Mouse (Mus musculus) urinary bladder, postnatal 36 days (tissue): Measurements from ENCODE around the gene Nell2.

Experiments
- DNase-seq, 2 experiments: peaks; one replicate each; pipeline ENCODE4 v3.0.0; 2022; ENCODE audit warnings: low spot score in 2 of 2, mixed read lengths in 1 of 2

Gene Nell2

DNA sequence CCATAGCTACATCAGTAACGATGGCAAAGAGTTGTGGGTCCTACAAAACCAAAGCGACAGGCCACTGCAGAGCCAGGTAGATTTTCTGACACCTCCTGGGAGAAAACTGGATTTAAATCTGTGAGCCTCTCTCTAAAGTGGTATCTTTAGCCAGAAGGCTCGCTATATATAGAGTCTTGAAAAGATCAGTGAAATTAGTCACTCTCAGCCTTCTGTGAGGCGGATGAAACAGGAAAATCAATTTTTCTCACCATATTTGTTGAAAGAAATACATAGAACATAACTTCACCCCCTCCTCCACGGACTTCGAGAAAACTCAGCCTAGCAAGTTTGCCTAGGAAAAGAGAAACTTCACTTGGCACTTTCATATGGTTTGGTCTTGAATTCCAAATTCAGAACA lies 54.4 kb downstream of the Nell2 start:
- no peak for DNase-seq

GRCm38 (mm10) chr15:95467195-95467594 lies 61.2 kb downstream of the Nell2 start:
- DNase-seq: no peak

DNA sequence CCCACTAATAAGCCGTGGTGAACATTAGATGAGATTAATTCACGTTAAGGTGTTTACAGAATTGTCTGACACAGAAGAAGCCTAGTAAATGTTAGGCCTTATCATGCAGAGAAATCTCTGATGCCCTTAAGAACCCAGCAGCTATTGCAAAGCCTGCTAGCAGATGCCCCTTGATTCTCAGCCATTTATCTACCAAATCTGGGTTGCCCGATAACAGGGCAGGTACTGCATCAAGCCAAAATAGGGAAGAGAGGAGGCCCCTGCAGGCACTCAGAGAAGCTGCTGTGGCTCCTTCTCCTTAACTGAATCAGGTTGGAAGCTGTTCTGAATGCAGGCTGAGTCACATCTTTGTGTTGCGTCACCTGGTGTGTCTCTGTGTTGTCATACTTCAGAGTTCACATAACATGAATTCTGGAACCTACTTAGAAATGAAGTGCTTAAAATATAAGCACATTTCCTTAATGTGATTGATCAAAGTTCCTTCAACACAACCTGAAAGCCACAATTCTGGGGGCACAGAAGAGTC lies 68.3 kb downstream of the Nell2 start:
- DNase-seq: no peak

DNA sequence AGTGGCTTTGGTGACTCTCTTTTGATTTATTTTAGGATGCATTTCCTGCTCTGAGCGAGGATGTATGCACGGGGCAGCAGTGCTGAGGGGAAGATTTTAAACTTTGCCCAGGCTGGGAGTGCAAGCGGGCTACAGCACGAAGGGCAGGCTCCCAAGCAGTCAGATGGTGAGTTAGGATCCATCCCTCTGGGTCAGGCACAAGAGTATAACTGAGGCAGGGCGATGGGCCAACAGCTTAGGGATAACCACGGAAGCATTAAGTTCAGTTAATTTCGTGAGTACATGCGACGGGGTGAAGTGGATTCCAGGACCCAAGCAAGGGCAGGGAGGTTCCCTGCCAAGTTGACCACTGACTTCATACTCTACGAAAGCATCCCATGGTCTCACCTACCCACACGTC lies 83.8 kb downstream of the Nell2 start:
- no peak for DNase-seq

DNA sequence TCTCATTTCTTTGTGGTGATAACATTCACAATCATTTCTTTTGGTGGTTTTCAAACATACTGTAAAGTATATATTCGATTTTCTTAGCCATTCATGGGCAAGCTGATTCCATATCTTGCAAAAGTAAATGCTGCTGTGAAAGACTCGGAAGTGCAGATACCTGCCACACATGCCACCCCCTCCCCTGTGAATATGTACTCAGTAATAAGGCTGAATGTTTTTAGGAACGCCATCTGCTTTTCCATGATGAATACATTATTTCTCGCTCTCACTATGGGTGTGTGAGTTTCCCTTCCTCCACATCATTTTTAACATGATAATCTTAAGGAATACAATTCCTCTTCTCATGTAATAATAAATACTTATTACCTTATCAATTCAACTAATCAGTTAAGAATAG lies 90.6 kb downstream of the Nell2 start:
- DNase-seq: no peak

DNA sequence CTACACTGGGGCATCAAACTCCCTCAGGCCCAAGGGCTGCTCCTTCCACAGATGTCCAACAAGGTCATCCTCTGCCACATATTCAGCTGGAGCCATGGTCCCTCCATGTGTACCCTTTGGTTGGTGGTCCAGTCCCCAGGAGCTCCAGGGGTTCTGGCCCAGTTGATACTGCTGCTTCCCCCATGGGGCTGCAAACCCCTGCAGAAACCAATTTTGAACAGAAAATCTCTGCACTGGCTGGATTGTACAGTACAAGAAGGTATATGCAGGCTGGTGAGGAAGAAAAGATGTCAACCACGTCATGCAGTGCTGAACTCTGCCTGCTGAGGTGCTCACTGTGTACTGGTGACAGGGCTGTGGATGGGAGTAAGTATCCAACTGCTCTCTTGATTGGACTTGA lies 92.1 kb downstream of the Nell2 start:
- DNase-seq: no peak

- DNase-seq: no peak
These were observed 97.1 kb downstream of the Nell2 start for GRCm38 (mm10) chr15:95431156-95431799.

DNA sequence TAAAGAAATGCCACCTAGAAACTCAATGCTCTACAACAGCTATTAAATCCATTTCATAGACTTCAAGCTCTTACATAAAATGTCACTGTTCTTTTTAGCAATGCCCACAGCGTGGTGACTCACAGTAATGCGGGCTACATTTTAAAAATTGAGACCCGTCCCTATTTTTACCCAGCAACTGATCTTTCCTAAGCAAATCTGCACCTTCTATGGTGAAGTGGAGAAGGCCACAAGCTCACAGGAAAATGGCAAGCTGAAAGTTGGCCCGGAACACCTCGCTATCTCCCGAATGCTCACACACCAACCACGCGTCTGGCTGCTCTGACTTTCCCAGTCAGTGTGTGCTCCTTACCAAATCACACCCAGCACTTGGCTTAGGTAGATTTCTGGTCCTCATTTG lies 98.4 kb downstream of the Nell2 start:
- DNase-seq: no peak

- DNase-seq: no peak
These were observed 100.2 kb downstream of the Nell2 start for GRCm38 (mm10) chr15:95428003-95428663.

- DNase-seq: no peak
These were observed 103.3 kb downstream of the Nell2 start for GRCm38 (mm10) chr15:95425085-95425484.

GRCm38 (mm10) chr15:95422226-95422950 lies 106.0 kb downstream of the Nell2 start:
- DNase-seq: no peak

GRCm38 (mm10) chr15:95418641-95419040 lies 109.7 kb downstream of the Nell2 start:
- DNase-seq: no peak

DNA sequence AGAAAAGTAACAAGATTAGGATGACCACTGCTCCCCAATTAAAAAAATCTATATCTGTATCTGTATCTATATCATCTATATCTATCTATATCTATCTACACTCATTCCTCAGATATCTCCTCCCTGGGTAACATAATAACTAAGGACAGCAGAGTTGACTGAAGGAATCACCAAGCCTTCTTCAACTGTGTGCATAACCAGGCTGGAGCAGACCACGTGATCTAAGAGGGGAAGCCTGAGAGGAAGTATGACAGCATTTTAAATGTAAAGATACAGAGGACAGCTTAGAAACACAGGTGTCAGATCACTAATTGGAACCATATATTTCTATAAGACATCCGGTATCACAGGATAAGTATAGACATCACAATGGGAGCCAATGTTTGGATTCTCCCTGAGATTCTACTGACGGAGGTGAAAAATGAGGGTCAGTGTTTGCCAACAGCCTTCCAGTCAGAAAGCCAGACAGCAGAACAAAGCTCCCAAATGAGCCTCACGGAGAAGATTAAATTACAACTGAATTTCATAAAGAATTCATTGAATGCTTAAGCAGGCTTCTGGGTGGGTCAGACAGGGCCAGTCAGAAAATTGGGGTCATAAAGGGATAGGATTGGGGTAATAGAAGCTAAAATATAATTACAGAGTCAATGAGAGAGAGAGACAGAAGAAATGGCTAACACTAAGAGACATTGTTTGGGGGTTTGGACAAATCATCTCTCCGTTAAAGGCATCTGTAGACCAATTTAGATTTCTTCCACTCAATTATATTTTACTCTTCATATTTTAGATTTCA lies 116.2 kb downstream of the Nell2 start:
- no peak for DNase-seq

GRCm38 (mm10) chr15:95410213-95410843 lies 118.0 kb downstream of the Nell2 start:
- no peak for DNase-seq

DNA sequence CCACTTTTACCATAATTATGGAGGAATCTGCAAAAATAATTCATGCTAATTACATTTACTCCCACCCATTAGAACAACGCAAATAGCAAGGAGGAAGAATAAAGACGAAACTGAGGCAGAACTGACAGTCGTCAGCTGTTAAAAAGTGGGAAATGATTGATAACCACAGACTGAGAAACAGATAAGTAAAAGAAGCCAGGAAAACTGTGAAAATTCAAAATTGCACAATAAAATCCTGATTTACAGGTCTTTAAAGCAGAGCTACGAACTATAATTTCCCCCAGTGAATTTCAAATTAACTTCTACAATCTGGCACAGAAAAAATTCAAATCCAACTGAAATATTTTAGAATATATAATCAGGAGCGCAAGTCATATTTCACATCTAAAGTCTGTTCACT lies 138.0 kb downstream of the Nell2 start:
- DNase-seq: no peak

- no peak for DNase-seq
These were observed 139.4 kb downstream of the Nell2 start for GRCm38 (mm10) chr15:95388950-95389349.

- DNase-seq: no peak
These were observed 147.5 kb downstream of the Nell2 start for GRCm38 (mm10) chr15:95380859-95381258.

- DNase-seq: peak; percentile 31 to 38
These were observed 157.5 kb downstream of the Nell2 start for GRCm38 (mm10) chr15:95370720-95371395.

- no peak for DNase-seq
These were observed 160.2 kb downstream of the Nell2 start for GRCm38 (mm10) chr15:95368185-95368584.

GRCm38 (mm10) chr15:95366506-95366905 lies 161.9 kb downstream of the Nell2 start:
- DNase-seq: no peak

DNA sequence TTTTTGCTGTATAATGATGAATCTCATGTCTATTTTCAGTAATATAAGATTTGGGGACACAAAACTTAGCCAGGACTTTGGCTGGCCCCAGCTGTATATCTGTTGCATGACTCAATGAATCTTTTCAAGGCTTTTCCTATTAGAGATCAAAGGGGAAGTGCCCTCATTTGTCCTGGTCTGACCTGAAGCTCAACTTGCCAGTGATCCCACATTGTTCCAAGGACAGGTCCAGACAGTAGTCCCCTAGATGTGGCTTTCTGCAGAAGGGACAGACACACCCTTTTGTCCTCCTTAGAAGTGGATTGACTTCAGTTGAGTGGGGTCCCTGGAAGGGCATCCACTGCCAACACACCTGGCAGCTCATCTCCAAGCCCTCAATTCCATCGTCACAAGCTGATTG lies 173.6 kb downstream of the Nell2 start:
- no peak for DNase-seq
